Mouse (Mus musculus) hindbrain, embryonic 11.5 days (tissue): ENCODE data around the gene Tmem221. TPM values are rescaled to one million over a fixed set of nuclear protein-coding genes. Genes with fewer than 3 reads are reported as not detected.

Source experiments
- ATAC-seq: fragments of 200-750 bp; cut with Nextera tagmentation; 2 replicates; pipeline ENCODE4 v1.8.0; 2017; ENCODE audit warnings: mild to moderate bottlenecking, moderate TSS enrichment, moderate library complexity; ENCODE audit not compliant: low FRiP score
- DNase-seq: peaks from one replicate; pipeline ENCODE4 v3.0.0-alpha.2; 2015; ENCODE audit warnings: low spot score
- H3K27ac ChIP-seq: fragments of 300-500 bp; sonication (generic); 2 replicates; pipeline ENCODE4 v1.5.1; 2014; ENCODE audit warnings: mild to moderate bottlenecking, low read depth, low read length
- H3K27me3 ChIP-seq: fragments of 300-500 bp; sonication (generic); 2 replicates; pipeline ENCODE4 v1.6.1; 2014; ENCODE audit warnings: mild to moderate bottlenecking, low read length, moderate library complexity, mixed read lengths; ENCODE audit not compliant: control insufficient read depth, insufficient read depth
- H3K36me3 ChIP-seq: fragments of 300-500 bp; sonication (generic); 2 replicates; pipeline ENCODE4 v1.6.1; 2014; ENCODE audit warnings: mild to moderate bottlenecking, low read length, moderate library complexity, mixed read lengths; ENCODE audit not compliant: control insufficient read depth, insufficient read depth
- H3K4me1 ChIP-seq: fragments of 300-500 bp; sonication (generic); replicated peaks from 2 replicates; pipeline ENCODE4 v1.6.1; 2014; ENCODE audit warnings: low read length, mixed read lengths; ENCODE audit not compliant: control insufficient read depth, insufficient read depth
- H3K4me2 ChIP-seq: fragments of 300-500 bp; sonication (generic); replicated peaks from 2 replicates; pipeline ENCODE4 v1.6.1; 2014; ENCODE audit warnings: mild to moderate bottlenecking, low read depth, low read length
- H3K4me3 ChIP-seq: fragments of 300-500 bp; sonication (generic); 2 replicates; pipeline ENCODE4 v1.5.1; 2014; ENCODE audit warnings: low read depth, low read length
- H3K9ac ChIP-seq: fragments of 300-500 bp; sonication (generic); 2 replicates; pipeline ENCODE4 v1.6.1; 2014; ENCODE audit warnings: low read depth, low read length
- H3K9me3 ChIP-seq: fragments of 300-500 bp; sonication (generic); 2 replicates; pipeline ENCODE4 v1.6.1; 2016; ENCODE audit warnings: low read length; ENCODE audit not compliant: control insufficient read depth
- WGBS: fragments of 180-500 bp; shearing (Covaris S2); extraction: QIAGEN DNeasy Blood & Tissue Kit; methylation state at CpG from one replicate; pipeline ENCODE4 v1.1.7; 2014; 5-methylcytosine and 5-hydroxymethylcytosine counted together
- polyA plus RNA-seq: library from polyadenylated mRNA; unstranded; fragments of >200 nt; fragmentation: Nextera tagmentation; extraction: Ambion mirVana; gene quantifications from 2 replicates; pipeline ENCODE4 v1.2.1, GENCODE M21; 2014

Gene Tmem221
- polyA plus RNA-seq, 1 experiment from 2014 or later, result 0.28 TPM

- Histone ChIP-seq H3K4me3 (no peak overlapping the region), H3K27me3 (peaks cover 71% of the 10 kb centered on the region), H3K27ac (no peak overlapping the region), H3K4me1 (peaks cover 2% of the 10 kb centered on the region; the same call in 1 of the 2 replicates), H3K9ac (no peak overlapping the region), H3K36me3 (no peaks in the 10 kb centered on the region), H3K9me3 (no peaks in the 10 kb centered on the region), H3K4me2 (no peak overlapping the region)
- 4% methylated on average over 15 of the region's 15 CpGs for WGBS
- no peak for ATAC-seq
- peak; percentile 87 for DNase-seq
Observed at GRCm38 (mm10) chr8:71561401-71561800, 2.7 kb upstream of the Tmem221 start.

GRCm38 (mm10) chr8:71560765-71561164, 2.1 kb upstream of the Tmem221 start:
- ATAC-seq, result no peak
- Histone ChIP-seq H3K4me2 (no peak overlapping the region), H3K27me3 (peaks cover 75% of the 10 kb centered on the region), H3K9me3 (no peaks in the 10 kb centered on the region), H3K27ac (no peak overlapping the region), H3K4me1 (peaks cover 2% of the 10 kb centered on the region; the same call in 1 of the 2 replicates), H3K36me3 (no peaks in the 10 kb centered on the region), H3K9ac (no peak overlapping the region), H3K4me3 (no peak overlapping the region)
- DNase-seq, result no peak
- WGBS, result 81% methylated on average over 5 of the region's 5 CpGs

- no peak overlapping the region for H3K4me3 ChIP-seq
- ATAC-seq (no peak), DNase-seq (no peak)
- H3K27me3 ChIP-seq, result peaks cover 78% of the 10 kb centered on the region
- H3K4me1 ChIP-seq, result peaks cover 2% of the 10 kb centered on the region; the same call in 1 of the 2 replicates
- no peak overlapping the region for H3K9ac ChIP-seq
- H3K4me2 ChIP-seq, result no peak overlapping the region
- WGBS, result 81% methylated on average over 3 of the region's 3 CpGs
- no peaks in the 10 kb centered on the region for H3K36me3 ChIP-seq
- no peak overlapping the region for H3K27ac ChIP-seq
- H3K9me3 ChIP-seq, result no peaks in the 10 kb centered on the region
Observed at GRCm38 (mm10) chr8:71560071-71560470, 1.4 kb upstream of the Tmem221 start.

GRCm38 (mm10) chr8:71558958-71559690, 453 bp upstream of the Tmem221 start:
- Histone ChIP-seq H3K4me2 (peak overlapping the region; percentile 38), H3K27me3 (peaks cover 78% of the 10 kb centered on the region), H3K4me3 (peak overlapping the region; percentile 23), H3K9me3 (no peaks in the 10 kb centered on the region), H3K27ac (no peak overlapping the region), H3K9ac (no peak overlapping the region; the same call in 1 of the 2 replicates), H3K36me3 (no peaks in the 10 kb centered on the region), H3K4me1 (peaks cover 2% of the 10 kb centered on the region; the same call in 1 of the 2 replicates)
- WGBS, result 2% methylated on average over 24 of the region's 24 CpGs
- DNase-seq (peak; percentile 69), ATAC-seq (peak; percentile 36; the same call in 1 of the 2 replicates)

GRCm38 (mm10) chr8:71554644-71555043, 4.0 kb downstream of the Tmem221 start:
- WGBS, result 91% methylated on average over 2 of the region's 2 CpGs
- H3K27ac ChIP-seq, result no peak overlapping the region
- ATAC-seq (no peak), DNase-seq (no peak)
- no peaks in the 10 kb centered on the region for H3K36me3 ChIP-seq
- H3K4me3 ChIP-seq, result no peak overlapping the region
- H3K4me2 ChIP-seq, result no peak overlapping the region
- peaks cover 42% of the 10 kb centered on the region for H3K27me3 ChIP-seq
- no peak overlapping the region for H3K9ac ChIP-seq
- no peaks in the 10 kb centered on the region for H3K9me3 ChIP-seq
- H3K4me1 ChIP-seq, result no peaks in the 10 kb centered on the region; the same call in 1 of the 2 replicates

GRCm38 (mm10) chr8:71554001-71554400, 4.7 kb downstream of the Tmem221 start:
- WGBS, result 80% methylated on average over 6 of the region's 6 CpGs
- H3K27me3 ChIP-seq, result peaks cover 36% of the 10 kb centered on the region
- ATAC-seq (no peak), DNase-seq (no peak)
- H3K4me1 ChIP-seq, result no peaks in the 10 kb centered on the region; the same call in 1 of the 2 replicates
- no peak overlapping the region for H3K9ac ChIP-seq
- H3K36me3 ChIP-seq, result no peaks in the 10 kb centered on the region
- no peaks in the 10 kb centered on the region for H3K9me3 ChIP-seq
- H3K27ac ChIP-seq, result no peak overlapping the region
- H3K4me2 ChIP-seq, result no peak overlapping the region
- no peak overlapping the region for H3K4me3 ChIP-seq

GRCm38 (mm10) chr8:71552770-71553169, 5.9 kb downstream of the Tmem221 start:
- Histone ChIP-seq H3K27ac (no peak overlapping the region), H3K27me3 (peaks cover 24% of the 10 kb centered on the region), H3K36me3 (no peaks in the 10 kb centered on the region), H3K9me3 (no peaks in the 10 kb centered on the region), H3K4me2 (no peak overlapping the region), H3K4me3 (no peak overlapping the region), H3K4me1 (no peaks in the 10 kb centered on the region), H3K9ac (no peak overlapping the region)
- WGBS, result 69% methylated on average over 6 of the region's 6 CpGs
- no peak for DNase-seq
- no peak for ATAC-seq

GRCm38 (mm10) chr8:71550754-71551153, 7.9 kb downstream of the Tmem221 start:
- DNase-seq, result no peak
- no peaks in the 10 kb centered on the region for H3K4me1 ChIP-seq
- no peaks in the 10 kb centered on the region for H3K9me3 ChIP-seq
- 0 out of 2 replicates have a peak, but pooled peaks cover 6% of the 10 kb centered on the region for H3K36me3 ChIP-seq
- no peak overlapping the region for H3K4me2 ChIP-seq
- 75% methylated on average over 7 of the region's 7 CpGs for WGBS
- no peak overlapping the region for H3K27ac ChIP-seq
- H3K9ac ChIP-seq, result no peak overlapping the region
- no peak overlapping the region for H3K4me3 ChIP-seq
- H3K27me3 ChIP-seq, result peaks cover 6% of the 10 kb centered on the region
- ATAC-seq, result no peak

- H3K4me3 ChIP-seq, result no peak overlapping the region
- no peak overlapping the region for H3K27ac ChIP-seq
- DNase-seq (no peak), ATAC-seq (no peak)
- H3K9ac ChIP-seq, result no peak overlapping the region
- no peak overlapping the region for H3K4me2 ChIP-seq
- 87% methylated on average over 7 of the region's 7 CpGs for WGBS
- H3K4me1 ChIP-seq, result 0 out of 2 replicates have a peak, but pooled peaks cover 2% of the 10 kb centered on the region
- H3K27me3 ChIP-seq, result no peaks in the 10 kb centered on the region
- no peaks in the 10 kb centered on the region for H3K9me3 ChIP-seq
- 0 out of 2 replicates have a peak, but pooled peaks cover 6% of the 10 kb centered on the region for H3K36me3 ChIP-seq
Observed at GRCm38 (mm10) chr8:71547590-71547989, 11.1 kb downstream of the Tmem221 start.
